Mouse (Mus musculus): Measurements from ENCODE around the gene Car10.

GRCm38 (mm10) chr11:93440466-93440865 lies 342.6 kb downstream of the Car10 start:
- no peak for TF ChIP-seq CTCF (conservative IDR thresholded peaks at IDR 0.05; ENCODE audit: insufficient read depth, insufficient read length, low read depth, low read length)
- TF ChIP-seq POLR2A (IDR thresholded peaks at IDR 0.05; ENCODE audit: low read depth, low read length): no peak
